Mouse (Mus musculus): Measurements from ENCODE around the gene Tmem126b. TPM values are rescaled to one million over a fixed set of nuclear protein-coding genes. Genes with fewer than 3 reads are reported as not detected.

Tmem126b gene
- polyA plus RNA-seq, 1 experiment from 2014 or later = 22.9 TPM

DNA sequence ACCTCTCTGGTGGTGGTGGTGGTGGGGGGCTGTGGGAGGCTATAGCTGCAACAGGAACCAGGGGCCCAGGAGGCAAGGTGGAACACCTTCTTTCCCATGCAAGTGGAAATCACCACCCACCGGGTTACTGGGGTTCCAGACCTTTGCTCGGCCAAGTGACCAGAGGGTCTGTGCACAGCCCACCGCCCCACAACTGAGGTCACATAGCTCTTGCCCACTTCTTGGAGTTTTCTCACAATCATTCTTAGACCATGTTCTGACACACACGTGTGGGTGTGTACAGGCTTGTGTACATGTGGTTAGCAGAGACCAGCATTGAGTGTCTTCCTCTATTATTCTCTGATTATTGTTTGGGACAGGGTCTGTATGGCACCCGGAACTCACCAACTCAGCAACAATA is 14.4 kb downstream of the Tmem126b start:
- WGBS = 94% methylated on average over 5 of the region's 5 CpGs
- DNase-seq (ENCODE audit: low spot score) (no peak), ATAC-seq (no peak)
- Histone ChIP-seq H3K4me2 (replicated peaks; ENCODE audit: low read depth, low read length) (no peak overlapping the region), H3K9me3 (ENCODE audit: low read length) (no peaks in the 10 kb centered on the region), H3K4me3 (ENCODE audit: low read depth, low read length) (no peak overlapping the region), H3K27ac (ENCODE audit: low read length) (no peak overlapping the region), H3K4me1 (ENCODE audit: insufficient read depth, low read depth, low read length) (peaks cover 6% of the 10 kb centered on the region; the same call in 1 of the 2 replicates), H3K9ac (replicated peaks; ENCODE audit: low read depth) (no peak overlapping the region), H3K36me3 (ENCODE audit: insufficient read depth, low read length) (no peaks in the 10 kb centered on the region), H3K27me3 (replicated peaks; ENCODE audit: insufficient read depth, low read length) (no peaks in the 10 kb centered on the region)
- no peak for TF ChIP-seq CTCF (IDR thresholded peaks at IDR 0.05)

DNA sequence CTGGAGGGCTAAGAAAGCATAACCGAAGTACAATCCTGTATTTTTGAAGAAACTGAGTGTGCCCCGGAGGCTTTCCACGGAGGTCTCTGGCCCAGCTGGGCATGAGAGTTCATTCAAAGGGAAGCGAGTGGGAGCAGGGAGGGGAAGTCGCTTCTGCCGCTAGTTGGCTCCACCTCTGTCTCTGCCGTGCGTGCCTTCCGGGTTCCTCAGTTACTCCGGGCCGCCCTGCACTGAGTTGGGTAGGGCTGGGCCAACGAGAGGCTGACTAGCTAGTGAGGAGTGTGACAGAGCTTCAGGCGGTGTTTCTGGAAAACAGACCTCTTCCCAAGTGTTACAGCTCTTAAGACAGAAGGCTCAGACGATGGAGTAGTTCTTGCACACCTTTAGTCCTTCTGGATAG is 14.9 kb downstream of the Tmem126b start:
- H3K4me3 ChIP-seq (ENCODE audit: low read depth, low read length) = no peak overlapping the region
- peaks cover 6% of the 10 kb centered on the region; the same call in 1 of the 2 replicates for H3K4me1 ChIP-seq (ENCODE audit: insufficient read depth, low read depth, low read length)
- no peaks in the 10 kb centered on the region for H3K36me3 ChIP-seq (ENCODE audit: insufficient read depth, low read length)
- no peaks in the 10 kb centered on the region for H3K27me3 ChIP-seq (replicated peaks; ENCODE audit: insufficient read depth, low read length)
- DNase-seq (ENCODE audit: low spot score) (peak; percentile 54), ATAC-seq (peak; percentile 54)
- no peak for TF ChIP-seq EP300 (IDR thresholded peaks at IDR 0.05)
- peak; percentile 60 for TF ChIP-seq CTCF (IDR thresholded peaks at IDR 0.05)
- no peak overlapping the region for H3K27ac ChIP-seq (ENCODE audit: low read length)
- no peak overlapping the region for H3K4me2 ChIP-seq (replicated peaks; ENCODE audit: low read depth, low read length)
- no peak overlapping the region for H3K9ac ChIP-seq (replicated peaks; ENCODE audit: low read depth)
- H3K9me3 ChIP-seq (ENCODE audit: low read length) = no peaks in the 10 kb centered on the region
- WGBS = 18% methylated on average over 14 of the region's 14 CpGs

GRCm38 (mm10) chr7:90460330-90460729 is 15.5 kb downstream of the Tmem126b start:
- Histone ChIP-seq H3K9me3 (ENCODE audit: low read length) (no peaks in the 10 kb centered on the region), H3K27me3 (replicated peaks; ENCODE audit: insufficient read depth, low read length) (no peaks in the 10 kb centered on the region), H3K4me3 (ENCODE audit: low read depth, low read length) (no peak overlapping the region), H3K4me1 (ENCODE audit: insufficient read depth, low read depth, low read length) (peaks cover 6% of the 10 kb centered on the region; the same call in 1 of the 2 replicates), H3K36me3 (ENCODE audit: insufficient read depth, low read length) (no peaks in the 10 kb centered on the region), H3K9ac (replicated peaks; ENCODE audit: low read depth) (no peak overlapping the region), H3K27ac (ENCODE audit: low read length) (no peak overlapping the region), H3K4me2 (replicated peaks; ENCODE audit: low read depth, low read length) (no peak overlapping the region)
- TF ChIP-seq EP300 (IDR thresholded peaks at IDR 0.05) (no peak), CTCF (IDR thresholded peaks at IDR 0.05) (no peak)
- DNase-seq (ENCODE audit: low spot score) = no peak
- ATAC-seq = no peak
- 38% methylated on average over 10 of the region's 10 CpGs for WGBS

- H3K9ac ChIP-seq (replicated peaks; ENCODE audit: low read depth) = peak overlapping the region; percentile 51
Measured at GRCm38 (mm10) chr7:90457517-90457916, 18.3 kb downstream of the Tmem126b start.

GRCm38 (mm10) chr7:90456845-90457468 is 18.8 kb downstream of the Tmem126b start, which contains the start of gene Tmem126a:
Gene Tmem126a, minus strand, starts transcription at chr7:90457229.
- peak within 1 kb of the TSS; percentile 85 for H3K27ac ChIP-seq (ENCODE audit: low read length)
- DNase-seq (ENCODE audit: low spot score) (peak; percentile 95), ATAC-seq (peak; percentile 97)
- peaks cover 6% of the 10 kb centered on the region; the same call in 1 of the 2 replicates for H3K4me1 ChIP-seq (ENCODE audit: insufficient read depth, low read depth, low read length)
- no peaks in the 10 kb centered on the region for H3K27me3 ChIP-seq (replicated peaks; ENCODE audit: insufficient read depth, low read length)
- H3K36me3 ChIP-seq (ENCODE audit: insufficient read depth, low read length) = no peaks in the 10 kb centered on the region
- under 1% methylated on average over 41 of the region's 41 CpGs for WGBS
- H3K9ac ChIP-seq (replicated peaks; ENCODE audit: low read depth) = peak within 1 kb of the TSS; percentile 51
- no peak for TF ChIP-seq EP300 (IDR thresholded peaks at IDR 0.05)
- TF ChIP-seq CTCF (IDR thresholded peaks at IDR 0.05) = peak; percentile 65
- H3K4me3 ChIP-seq (ENCODE audit: low read depth, low read length) = peak within 1 kb of the TSS; percentile 73
- H3K4me2 ChIP-seq (replicated peaks; ENCODE audit: low read depth, low read length) = peak within 1 kb of the TSS; percentile 77
- no peaks in the 10 kb centered on the region for H3K9me3 ChIP-seq (ENCODE audit: low read length)

More at GRCm38 (mm10) chr7:90457517-90457916, 18.3 kb downstream of the Tmem126b start:
- peak; percentile 45 for DNase-seq (ENCODE audit: low spot score)
- Histone ChIP-seq H3K4me1 (ENCODE audit: insufficient read depth, low read depth, low read length) (peaks cover 6% of the 10 kb centered on the region; the same call in 1 of the 2 replicates), H3K27me3 (replicated peaks; ENCODE audit: insufficient read depth, low read length) (no peaks in the 10 kb centered on the region), H3K4me3 (ENCODE audit: low read depth, low read length) (peak overlapping the region; percentile 73), H3K36me3 (ENCODE audit: insufficient read depth, low read length) (no peaks in the 10 kb centered on the region), H3K27ac (ENCODE audit: low read length) (peak overlapping the region; percentile 85), H3K4me2 (replicated peaks; ENCODE audit: low read depth, low read length) (peak overlapping the region; percentile 77), H3K9me3 (ENCODE audit: low read length) (no peaks in the 10 kb centered on the region)
- ATAC-seq = peak; percentile 36; the same call in 1 of the 2 replicates
- 10% methylated on average over 10 of the region's 10 CpGs for WGBS
- TF ChIP-seq CTCF (IDR thresholded peaks at IDR 0.05) (peak; percentile 37), EP300 (IDR thresholded peaks at IDR 0.05) (no peak)

GRCm38 (mm10) chr7:90456149-90456844 is 19.5 kb downstream of the Tmem126b start:
- H3K9me3 ChIP-seq (ENCODE audit: low read length) = no peaks in the 10 kb centered on the region
- peak overlapping the region; percentile 51; the same call in 1 of the 2 replicates for H3K9ac ChIP-seq (replicated peaks; ENCODE audit: low read depth)
- H3K4me1 ChIP-seq (ENCODE audit: insufficient read depth, low read depth, low read length) = peaks cover 6% of the 10 kb centered on the region; the same call in 1 of the 2 replicates
- H3K36me3 ChIP-seq (ENCODE audit: insufficient read depth, low read length) = peaks cover 2% of the 10 kb centered on the region; the same call in 1 of the 2 replicates
- no peak overlapping the region for H3K27ac ChIP-seq (ENCODE audit: low read length)
- DNase-seq (ENCODE audit: low spot score) = no peak
- ATAC-seq = no peak
- WGBS = 21% methylated on average over 7 of the region's 7 CpGs
- no peaks in the 10 kb centered on the region for H3K27me3 ChIP-seq (replicated peaks; ENCODE audit: insufficient read depth, low read length)
- peak overlapping the region; percentile 73 for H3K4me3 ChIP-seq (ENCODE audit: low read depth, low read length)
- peak overlapping the region; percentile 77 for H3K4me2 ChIP-seq (replicated peaks; ENCODE audit: low read depth, low read length)
- TF ChIP-seq EP300 (IDR thresholded peaks at IDR 0.05) (no peak), CTCF (IDR thresholded peaks at IDR 0.05) (no peak)
